Mouse (Mus musculus) gastrocnemius, postnatal 4 days (tissue): ENCODE measurements around the gene Nol11. TPM values are rescaled to one million over a fixed set of nuclear protein-coding genes. Genes with fewer than 3 reads are reported as not detected.

ENCODE experiments used
- DNase-seq, 2 experiments: peaks; one replicate each; pipeline ENCODE4 v3.0.0; 2021 to 2022; ENCODE audit warnings: low spot score in 2 of 2, mixed read lengths in 2 of 2
- long read RNA-seq, 2 experiments: library from polyadenylated mRNA; stranded (forward); transcript quantifications; one replicate each; pipeline ENCODE4 v2.0.0; 2021
- total RNA-seq, 2 experiments: library from RNA; stranded (reverse); gene quantifications; 2 replicates each; pipeline ENCODE4 v1.2.3; 2021

The Nol11 gene
- total RNA-seq = 10 to 100 TPM; 19.2 to 21.4 TPM
- long read RNA-seq, experiment 1, transcript Nol11-201 (18 exons, 3,158 nt) = major isoform, 39 of 49 reads
- long read RNA-seq, experiment 1, partial matches to known transcripts = 1 of 49 reads
- long read RNA-seq, experiment 1, other reads (novel, unspliced or antisense) = 7 of 49 reads
- long read RNA-seq, experiment 2, transcript Nol11-201 (18 exons, 3,158 nt) = major isoform, 38 of 51 reads
- long read RNA-seq, experiment 2, transcript Nol11-202 (18 exons, 3,098 nt) = minor isoform, 7 of 51 reads
- long read RNA-seq, experiment 2, partial matches to known transcripts = 0 of 51 reads
- long read RNA-seq, experiment 2, other reads (novel, unspliced or antisense) = 6 of 51 reads

GRCm38 (mm10) chr11:107188565-107189552 lies at the start of gene Nol11:
TSS of gene Nol11 (minus strand) at chr11:107189381.
- peak; percentile 97 to 99 for DNase-seq

GRCm38 (mm10) chr11:107238506-107238905 lies 49.3 kb upstream of the Nol11 start:
- no peak for DNase-seq

DNA sequence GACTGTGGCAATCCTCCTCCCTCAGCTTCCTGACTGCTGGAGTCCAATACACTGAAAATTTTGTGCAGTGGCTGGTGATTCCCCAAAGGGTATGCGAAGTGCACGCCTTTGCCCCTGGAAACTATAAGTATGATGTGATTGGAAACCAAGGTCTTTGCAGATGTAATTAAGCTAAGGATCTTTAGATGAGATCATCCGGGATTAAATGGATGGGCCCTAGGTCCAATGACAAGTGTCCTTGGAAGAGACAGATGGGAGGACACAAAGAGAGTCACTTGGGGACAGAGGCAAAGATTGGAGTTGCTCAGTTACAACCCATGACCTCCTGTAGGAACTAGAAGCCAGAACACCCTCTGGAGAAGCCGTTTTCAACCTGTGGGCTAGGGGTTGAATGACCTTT lies 48.4 kb upstream of the Nol11 start:
- no peak for DNase-seq

- DNase-seq = no peak
Measured at GRCm38 (mm10) chr11:107233252-107233890, 44.2 kb upstream of the Nol11 start.

DNA sequence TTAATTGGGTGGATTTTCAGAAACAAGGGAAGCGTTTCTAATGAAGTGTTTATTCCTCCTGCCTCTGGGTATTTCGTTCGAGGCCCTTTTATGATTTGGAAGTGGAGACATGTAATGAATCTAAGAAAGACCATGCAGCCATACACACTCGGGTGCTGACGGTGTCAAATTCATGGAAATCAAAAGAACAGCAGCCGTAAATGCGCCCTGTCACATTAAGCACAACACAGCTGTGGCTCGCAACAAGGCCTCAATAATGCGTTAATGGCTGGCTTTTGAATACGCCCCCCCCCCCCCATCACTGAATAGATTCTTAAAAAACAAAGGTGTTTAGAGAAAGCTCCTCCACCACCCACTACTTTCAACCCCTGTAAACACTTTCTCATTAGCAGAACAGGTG lies 40.9 kb upstream of the Nol11 start:
- no peak for DNase-seq

GRCm38 (mm10) chr11:107226431-107226830 lies 37.2 kb upstream of the Nol11 start:
- DNase-seq = no peak

DNA sequence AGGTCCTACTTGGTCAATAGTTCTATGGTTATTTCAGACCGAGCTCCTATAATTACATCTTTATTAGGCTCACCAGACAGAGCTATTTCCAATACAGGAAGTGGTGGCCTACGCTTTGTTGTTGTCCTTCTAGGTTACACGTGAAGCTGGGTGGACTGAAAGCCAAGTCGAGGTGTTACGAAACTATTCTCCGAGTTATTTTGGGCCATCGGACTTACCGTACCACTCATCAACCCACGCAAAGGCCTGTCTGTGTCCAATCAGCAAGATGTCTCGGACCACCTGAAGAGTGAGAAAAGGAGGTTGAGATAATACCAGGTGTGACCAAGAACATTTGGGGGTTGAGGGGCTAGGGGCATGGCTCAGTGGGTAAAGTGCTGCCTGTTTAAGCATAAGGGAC lies 36.8 kb upstream of the Nol11 start:
- DNase-seq = no peak

GRCm38 (mm10) chr11:107225301-107225700 lies 36.1 kb upstream of the Nol11 start:
- no peak for DNase-seq

GRCm38 (mm10) chr11:107223667-107224214 lies 34.6 kb upstream of the Nol11 start:
- DNase-seq = no peak

GRCm38 (mm10) chr11:107223169-107223561 lies 34.0 kb upstream of the Nol11 start:
- no peak for DNase-seq

DNA sequence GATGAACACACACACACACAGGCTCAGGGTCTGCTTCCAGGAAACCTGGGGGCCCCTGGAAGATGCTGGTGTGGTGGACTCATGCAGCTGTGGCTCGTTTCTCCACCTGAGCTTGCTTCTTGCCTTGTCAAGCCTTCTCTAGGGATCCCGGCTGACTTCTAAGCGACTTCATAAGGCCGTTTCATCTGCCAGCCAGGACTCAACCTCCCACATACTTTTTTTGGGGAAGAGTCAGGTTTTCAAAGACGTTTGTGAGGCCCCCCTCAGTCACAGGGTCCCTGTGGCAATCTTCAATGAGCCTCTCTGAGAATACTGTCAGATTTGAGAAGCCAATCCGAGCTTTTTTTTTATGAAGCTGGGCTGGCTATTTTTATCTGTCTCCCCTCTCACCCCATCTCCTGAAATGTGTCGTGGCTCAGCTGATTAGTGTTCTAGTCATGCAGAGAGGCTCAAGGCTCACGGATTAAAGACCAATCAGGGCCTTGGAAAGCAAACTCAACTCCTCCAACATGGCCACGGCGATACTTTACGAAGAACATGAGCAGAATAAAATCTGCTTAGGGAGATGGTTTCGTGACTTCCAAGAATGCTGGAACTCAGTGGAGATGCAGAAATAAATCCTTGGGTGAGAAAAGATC lies 33.5 kb upstream of the Nol11 start:
- DNase-seq = no peak

DNA sequence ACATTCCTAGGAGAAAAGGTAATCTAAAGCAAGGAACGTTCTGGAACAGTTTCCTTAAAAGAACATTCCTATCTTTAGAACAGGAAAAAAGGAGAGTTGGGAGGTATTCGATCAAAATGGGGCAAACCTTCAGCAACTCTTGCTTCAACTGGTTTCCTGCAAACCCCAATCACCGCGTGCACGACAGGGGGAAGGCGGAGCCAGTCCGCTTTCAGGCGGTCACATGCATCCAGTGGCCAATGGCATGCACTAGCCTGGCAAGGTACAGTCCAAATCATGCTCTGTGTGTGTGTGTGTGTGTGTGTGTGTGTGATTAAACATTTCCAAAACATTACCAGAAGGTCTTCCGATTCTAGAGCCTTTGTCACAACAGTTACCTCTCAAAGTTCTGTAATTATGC lies 25.9 kb upstream of the Nol11 start:
- DNase-seq = no peak

GRCm38 (mm10) chr11:107213745-107214144 lies 24.6 kb upstream of the Nol11 start:
- no peak for DNase-seq

- no peak for DNase-seq
Measured at GRCm38 (mm10) chr11:107209818-107210217, 20.6 kb upstream of the Nol11 start.

DNA sequence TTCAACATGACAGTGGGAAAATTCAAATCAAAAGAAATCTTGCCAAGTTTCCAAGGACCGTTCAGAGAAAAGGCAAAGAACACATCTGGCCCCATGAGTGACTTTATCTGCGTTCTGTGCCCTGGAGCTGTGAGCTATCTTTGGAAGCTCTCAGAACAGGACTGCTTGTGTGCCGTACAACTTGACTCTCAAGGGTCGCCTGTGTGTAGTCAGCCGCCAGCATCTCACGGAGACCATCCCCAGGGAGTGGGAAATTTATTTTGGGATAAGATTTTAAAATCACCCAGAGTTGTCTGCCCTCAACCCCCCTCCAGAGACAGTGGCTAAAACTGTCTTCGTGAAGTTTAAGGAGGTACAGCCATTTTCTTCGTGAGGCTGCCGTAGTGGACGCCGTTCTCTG lies 12.6 kb upstream of the Nol11 start:
- DNase-seq = no peak

DNA sequence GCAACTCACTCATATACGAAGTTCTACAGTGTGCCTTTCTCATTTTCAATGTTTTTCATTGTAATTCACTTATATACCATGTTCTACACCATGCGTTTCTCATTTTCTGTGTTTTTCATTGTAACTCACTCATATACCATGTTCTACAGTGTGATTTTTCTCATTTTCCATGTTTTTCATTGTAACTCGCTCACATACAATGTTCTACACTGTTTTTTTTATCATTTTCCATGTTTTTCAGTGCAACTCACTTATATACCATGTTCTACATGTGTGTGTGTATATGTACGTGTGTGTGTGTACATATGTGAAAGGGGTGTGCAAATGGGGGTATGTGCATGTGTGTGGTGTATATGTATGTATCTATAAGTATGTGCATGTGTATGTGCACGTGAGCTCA lies 10.1 kb upstream of the Nol11 start:
- no peak for DNase-seq

DNA sequence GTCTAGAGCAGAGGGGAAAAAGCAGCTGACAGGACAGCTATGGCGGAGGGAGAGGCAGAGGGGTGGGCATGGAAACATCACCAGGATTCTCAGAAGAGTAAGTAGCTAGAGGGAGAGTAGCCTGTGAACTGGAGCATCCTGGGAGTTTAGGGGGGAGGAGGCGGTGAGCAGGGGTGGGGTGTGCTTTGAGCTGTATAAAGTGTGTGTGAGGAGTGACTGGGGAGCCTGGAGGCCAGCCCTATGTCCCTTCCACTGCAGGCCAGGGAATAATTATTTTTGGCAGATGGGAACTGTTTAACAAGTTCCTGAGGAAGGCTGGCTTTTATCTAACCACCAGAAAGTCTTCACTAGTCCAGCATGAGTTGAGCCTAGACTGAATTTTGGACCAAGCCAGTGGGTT lies 6.2 kb upstream of the Nol11 start:
- no peak for DNase-seq

DNA sequence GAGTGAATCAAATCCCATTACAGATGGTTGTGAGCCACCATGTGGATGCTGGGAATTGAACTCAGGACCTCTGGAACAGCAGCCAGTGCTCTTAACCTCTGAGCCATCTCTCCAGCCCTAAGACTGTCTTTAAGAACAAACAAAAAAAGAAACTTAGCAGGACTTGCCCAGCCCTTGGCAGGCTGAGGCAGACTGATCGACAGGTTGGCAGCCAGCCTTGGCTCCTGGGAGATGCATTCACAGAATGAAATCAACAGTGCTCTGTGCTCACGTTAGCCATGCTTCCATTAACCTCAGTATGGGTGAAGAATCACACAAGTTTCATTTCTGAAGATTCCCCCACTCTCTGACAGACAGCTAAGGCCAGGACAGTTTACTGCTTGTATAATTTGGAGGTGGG lies 1.2 kb upstream of the Nol11 start:
- no peak for DNase-seq

GRCm38 (mm10) chr11:107183777-107184176 lies 5.4 kb downstream of the Nol11 start:
- DNase-seq = no peak

- no peak for DNase-seq
Measured at GRCm38 (mm10) chr11:107161215-107161614, 28.0 kb downstream of the Nol11 start.

DNA sequence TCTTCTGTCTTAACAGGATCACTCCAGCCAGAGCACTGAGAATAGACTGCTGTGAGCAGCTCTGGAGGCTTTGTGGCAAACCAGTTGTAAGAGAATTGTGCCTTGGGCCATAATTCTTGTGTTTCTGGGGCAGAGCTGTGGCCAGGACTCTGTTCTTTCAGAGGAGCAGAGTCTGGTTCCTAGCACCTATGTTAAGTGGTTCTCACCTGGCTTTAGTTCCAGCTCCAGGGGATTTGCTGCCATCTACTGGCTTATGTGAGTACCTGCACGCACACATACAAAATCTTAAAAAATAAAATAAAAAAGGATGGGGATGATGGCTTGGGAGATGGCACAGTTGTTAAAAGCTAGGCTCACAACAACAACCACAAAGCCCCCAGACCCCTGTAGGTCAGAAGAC lies 30.1 kb downstream of the Nol11 start:
- no peak for DNase-seq
